Mouse (Mus musculus) neural tube, embryonic 11.5 days (tissue): ENCODE measurements around the gene Stard13. TPM values are rescaled to one million over a fixed set of nuclear protein-coding genes. Genes with fewer than 3 reads are reported as not detected.

Experiments used
- ATAC-seq: fragments of 200-750 bp; cut with Nextera tagmentation; 2 replicates; pipeline ENCODE4 v1.8.0; 2017; ENCODE audit warnings: moderate number of reproducible peaks, mild to moderate bottlenecking, moderate TSS enrichment, moderate library complexity; ENCODE audit not compliant: insufficient read depth, low FRiP score, low TSS enrichment
- DNase-seq: peaks from one replicate; pipeline ENCODE4 v3.0.0-alpha.2; 2015; ENCODE audit warnings: low spot score
- H3K27ac ChIP-seq: fragments of 300-500 bp; sonication (generic); 2 replicates; pipeline ENCODE4 v1.5.1; 2014; ENCODE audit warnings: low read depth, mild to moderate bottlenecking, low read length
- H3K27me3 ChIP-seq: fragments of 300-500 bp; sonication (generic); 2 replicates; pipeline ENCODE4 v1.6.1; 2014; ENCODE audit warnings: mild to moderate bottlenecking, low read length, mixed read lengths; ENCODE audit not compliant: control insufficient read depth, insufficient read depth
- H3K36me3 ChIP-seq: fragments of 300-500 bp; sonication (generic); 2 replicates; pipeline ENCODE4 v1.6.1; 2014; ENCODE audit warnings: mild to moderate bottlenecking, low read length, moderate library complexity, mixed read lengths; ENCODE audit not compliant: control insufficient read depth, insufficient read depth
- H3K4me1 ChIP-seq: fragments of 300-500 bp; sonication (generic); 2 replicates; pipeline ENCODE4 v1.6.1; 2014; ENCODE audit warnings: low read length, mixed read lengths; ENCODE audit not compliant: control insufficient read depth, insufficient read depth
- H3K4me2 ChIP-seq: fragments of 300-500 bp; sonication (generic); 2 replicates; pipeline ENCODE4 v1.6.1; 2014; ENCODE audit warnings: low read depth, mild to moderate bottlenecking, moderate library complexity
- H3K4me3 ChIP-seq: fragments of 300-500 bp; sonication (generic); 2 replicates; pipeline ENCODE4 v1.5.1; 2014; ENCODE audit warnings: low read depth, low read length
- H3K9ac ChIP-seq: fragments of 300-500 bp; sonication (generic); 2 replicates; pipeline ENCODE4 v1.6.1; 2014; ENCODE audit warnings: mild to moderate bottlenecking, low read length
- H3K9me3 ChIP-seq: fragments of 300-500 bp; sonication (generic); 2 replicates; pipeline ENCODE4 v1.6.1; 2016; ENCODE audit warnings: low read length; ENCODE audit not compliant: control insufficient read depth
- WGBS: fragments of 180-500 bp; shearing (Covaris S2); extraction: QIAGEN DNeasy Blood & Tissue Kit; methylation state at CpG from one replicate; pipeline ENCODE4 v1.1.7; 2014; 5-methylcytosine and 5-hydroxymethylcytosine counted together
- polyA plus RNA-seq: library from polyadenylated mRNA; unstranded; fragments of >200 nt; fragmentation: Nextera tagmentation; extraction: Ambion mirVana; gene quantifications from 2 replicates; pipeline ENCODE4 v1.2.1, GENCODE M21; 2014

The Stard13 gene
- polyA plus RNA-seq, 1 experiment from 2014 or later: 7.5 TPM

DNA sequence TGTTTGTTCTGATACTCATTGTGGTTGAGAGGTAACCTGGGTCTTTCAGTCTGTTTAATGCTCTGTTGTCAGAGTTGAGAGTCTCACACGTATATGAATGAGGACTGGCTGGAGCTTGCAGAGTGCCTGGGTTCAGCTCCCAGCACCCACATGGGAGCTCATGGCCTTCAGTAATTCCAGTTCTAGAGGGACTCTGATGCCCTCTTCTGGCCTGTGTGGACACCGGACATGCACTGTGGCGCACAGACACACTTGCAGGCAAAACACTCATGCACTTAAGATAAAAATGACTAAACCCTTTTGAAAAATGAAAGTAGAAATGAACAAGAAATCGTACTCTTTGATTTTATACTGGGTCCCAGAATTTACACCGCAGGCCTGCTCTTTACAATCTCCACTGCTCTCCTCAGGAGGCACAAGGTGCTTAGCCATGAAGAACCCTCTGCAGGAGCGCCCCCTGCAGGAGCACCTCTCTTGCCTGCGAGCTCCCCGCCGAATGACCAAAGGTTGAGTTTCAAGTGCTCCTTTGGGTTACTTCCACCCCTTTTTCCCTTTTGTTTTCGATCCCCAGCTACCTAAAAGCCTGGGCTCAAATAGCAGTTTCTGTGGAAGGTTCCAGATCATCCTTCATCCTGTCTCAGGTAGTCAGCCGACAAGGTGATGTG lies 178.1 kb downstream of the Stard13 start:
- no peaks in the 10 kb centered on the region for H3K27me3 ChIP-seq
- no peak overlapping the region for H3K4me2 ChIP-seq
- H3K27ac ChIP-seq: no peak overlapping the region
- H3K4me3 ChIP-seq: no peak overlapping the region
- no peaks in the 10 kb centered on the region for H3K36me3 ChIP-seq
- no peak overlapping the region for H3K9ac ChIP-seq
- H3K4me1 ChIP-seq: peaks cover 9% of the 10 kb centered on the region
- WGBS: 91% methylated on average over 11 of the region's 11 CpGs
- no peaks in the 10 kb centered on the region for H3K9me3 ChIP-seq
- ATAC-seq (no peak), DNase-seq (no peak)

DNA sequence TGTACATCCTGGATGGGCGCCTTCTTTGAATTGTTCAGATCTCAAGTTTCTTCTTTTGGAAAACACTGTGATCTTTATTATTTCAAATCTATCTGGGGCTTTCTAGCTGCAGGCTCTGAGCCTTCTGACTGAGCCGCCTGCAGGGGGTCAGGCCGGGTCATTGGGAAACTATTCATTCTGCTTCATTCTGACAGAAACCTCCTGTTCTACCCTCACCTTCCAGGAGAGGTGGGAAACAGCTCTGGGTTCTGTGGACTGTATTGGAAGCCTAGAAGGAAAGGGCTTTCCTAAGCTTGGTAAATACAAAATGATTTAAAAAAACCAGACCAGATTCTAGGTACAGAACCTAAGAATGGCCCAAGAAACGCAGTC lies 178.9 kb downstream of the Stard13 start:
- H3K27ac ChIP-seq: no peak overlapping the region
- no peak for DNase-seq
- ATAC-seq: no peak

DNA sequence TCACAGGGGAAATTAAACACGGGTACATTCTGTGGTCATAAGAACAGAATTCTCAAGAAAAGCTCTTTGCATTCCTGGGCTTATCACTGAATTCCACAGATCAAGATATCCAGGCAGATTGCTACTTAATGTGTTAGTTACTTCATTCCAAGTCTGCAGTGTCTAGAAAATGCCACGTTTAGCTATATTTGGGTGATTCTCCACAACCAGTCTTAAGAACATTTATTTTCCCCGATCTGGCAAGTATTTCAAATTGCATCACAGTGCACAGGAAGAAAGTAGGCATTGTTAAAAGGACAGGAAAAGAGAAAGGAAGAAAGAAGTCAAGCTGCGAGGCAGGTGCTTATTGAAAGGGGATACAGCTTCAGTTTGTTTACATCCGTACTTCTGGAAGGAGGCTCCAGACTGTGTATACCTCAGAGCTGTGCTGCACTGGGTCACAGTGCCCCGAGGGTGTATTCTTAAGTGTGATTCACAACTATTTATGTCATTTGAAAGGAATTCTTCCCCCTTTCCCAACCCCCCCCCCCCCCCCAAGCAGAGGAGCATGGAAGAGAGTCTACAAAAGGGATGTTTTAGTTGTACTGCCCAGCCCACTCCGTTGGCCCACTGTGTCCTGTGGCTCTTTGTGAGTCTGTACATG lies 179.4 kb downstream of the Stard13 start:
- peak; percentile 60; the same call in 1 of the 2 replicates for ATAC-seq
- no peaks in the 10 kb centered on the region for H3K27me3 ChIP-seq
- H3K9ac ChIP-seq: no peak overlapping the region
- H3K4me2 ChIP-seq: no peak overlapping the region
- DNase-seq: peak; percentile 38
- H3K27ac ChIP-seq: 0 out of 2 replicates have a peak overlapping the region, but pooled peaks have one; percentile 4
- H3K36me3 ChIP-seq: no peaks in the 10 kb centered on the region
- WGBS: 40% methylated on average over 7 of the region's 7 CpGs
- H3K9me3 ChIP-seq: no peaks in the 10 kb centered on the region
- no peak overlapping the region for H3K4me3 ChIP-seq
- peaks cover 6% of the 10 kb centered on the region for H3K4me1 ChIP-seq

More for the DNA sequence above, 178.9 kb downstream of the Stard13 start:
- no peaks in the 10 kb centered on the region for H3K36me3 ChIP-seq
- no peak overlapping the region for H3K4me2 ChIP-seq
- 48% methylated on average over 4 of the region's 4 CpGs for whole genome bisulfite sequencing
- no peak overlapping the region for H3K4me3 ChIP-seq
- H3K9me3 ChIP-seq: no peaks in the 10 kb centered on the region
- no peaks in the 10 kb centered on the region for H3K27me3 ChIP-seq
- H3K4me1 ChIP-seq: peaks cover 6% of the 10 kb centered on the region
- no peak overlapping the region for H3K9ac ChIP-seq

DNA sequence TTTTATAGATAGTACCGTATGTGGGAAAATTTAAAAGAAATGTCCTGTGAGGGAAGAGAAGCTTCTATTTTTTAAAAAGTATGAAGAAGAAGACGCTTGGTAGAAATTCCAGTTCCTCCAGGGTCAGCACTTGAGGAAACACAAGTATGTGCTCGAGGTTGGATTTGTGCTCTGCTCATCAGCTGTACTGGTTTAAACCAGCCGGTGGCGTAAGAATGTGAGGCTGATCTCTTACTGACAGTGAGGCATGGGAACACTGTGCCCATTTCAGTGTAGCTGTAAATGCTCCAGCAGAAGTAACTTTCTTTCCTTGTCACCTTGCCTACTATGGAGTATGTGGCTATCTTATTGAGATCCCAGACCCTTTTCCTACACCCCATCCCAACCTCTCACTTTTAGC lies 180.4 kb downstream of the Stard13 start:
- DNase-seq (no peak), ATAC-seq (no peak)
- WGBS: 94% methylated on average over 5 of the region's 5 CpGs
- no peaks in the 10 kb centered on the region for H3K36me3 ChIP-seq
- no peak overlapping the region for H3K9ac ChIP-seq
- no peaks in the 10 kb centered on the region for H3K27me3 ChIP-seq
- H3K27ac ChIP-seq: no peak overlapping the region
- H3K4me2 ChIP-seq: no peak overlapping the region
- H3K9me3 ChIP-seq: no peaks in the 10 kb centered on the region
- peaks cover 6% of the 10 kb centered on the region for H3K4me1 ChIP-seq
- H3K4me3 ChIP-seq: no peak overlapping the region

DNA sequence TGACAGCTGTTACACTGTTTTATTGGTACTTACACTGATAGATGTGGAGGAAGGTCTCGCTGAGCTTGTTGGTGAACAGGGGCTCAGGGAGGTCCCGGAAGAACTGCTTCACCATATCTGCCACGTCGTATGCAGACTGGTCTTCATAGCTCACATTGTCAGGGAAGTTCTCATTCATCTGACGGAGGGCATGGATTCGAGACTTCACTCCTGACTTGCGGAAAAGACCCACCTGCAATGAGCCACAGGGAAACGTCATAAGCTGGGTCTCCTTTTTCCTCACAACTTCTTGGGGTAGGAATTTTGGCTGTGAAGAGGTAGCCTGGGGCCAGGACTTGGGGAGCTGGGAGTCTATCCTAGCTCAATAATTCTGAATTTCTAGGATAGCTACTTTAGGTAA lies 181.3 kb downstream of the Stard13 start:
- WGBS: 95% methylated on average over 8 of the region's 8 CpGs
- Histone ChIP-seq H3K4me1 (peaks cover 6% of the 10 kb centered on the region), H3K9ac (no peak overlapping the region), H3K27me3 (no peaks in the 10 kb centered on the region), H3K4me2 (no peak overlapping the region), H3K4me3 (no peak overlapping the region), H3K9me3 (no peaks in the 10 kb centered on the region), H3K27ac (no peak overlapping the region), H3K36me3 (no peaks in the 10 kb centered on the region)
- DNase-seq (no peak), ATAC-seq (no peak)

DNA sequence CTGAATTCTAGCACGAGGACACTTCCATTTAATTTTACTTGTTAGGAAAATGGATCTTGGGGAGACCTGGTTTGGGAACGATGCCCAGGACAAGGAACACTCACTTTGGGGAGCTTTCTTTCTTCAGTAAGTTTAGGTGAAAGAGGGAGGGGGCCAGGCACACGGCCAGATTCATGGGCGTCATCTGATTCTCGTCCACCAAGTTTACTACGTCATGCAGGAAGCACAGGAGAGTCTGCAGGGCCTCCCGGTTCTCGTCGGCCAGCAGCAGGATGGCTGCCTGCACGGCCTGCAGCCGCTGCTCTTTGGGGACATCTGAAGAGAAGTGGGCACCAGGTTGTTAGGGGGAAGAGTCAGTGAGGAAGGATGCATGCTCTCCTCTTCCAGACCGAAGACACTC lies 186.1 kb downstream of the Stard13 start:
- Histone ChIP-seq H3K4me3 (no peak overlapping the region), H3K9me3 (no peaks in the 10 kb centered on the region), H3K4me1 (no peaks in the 10 kb centered on the region), H3K4me2 (no peak overlapping the region), H3K27me3 (no peaks in the 10 kb centered on the region), H3K36me3 (no peaks in the 10 kb centered on the region), H3K9ac (no peak overlapping the region), H3K27ac (no peak overlapping the region)
- no peak for ATAC-seq
- 81% methylated on average over 12 of the region's 12 CpGs for WGBS
- DNase-seq: no peak

DNA sequence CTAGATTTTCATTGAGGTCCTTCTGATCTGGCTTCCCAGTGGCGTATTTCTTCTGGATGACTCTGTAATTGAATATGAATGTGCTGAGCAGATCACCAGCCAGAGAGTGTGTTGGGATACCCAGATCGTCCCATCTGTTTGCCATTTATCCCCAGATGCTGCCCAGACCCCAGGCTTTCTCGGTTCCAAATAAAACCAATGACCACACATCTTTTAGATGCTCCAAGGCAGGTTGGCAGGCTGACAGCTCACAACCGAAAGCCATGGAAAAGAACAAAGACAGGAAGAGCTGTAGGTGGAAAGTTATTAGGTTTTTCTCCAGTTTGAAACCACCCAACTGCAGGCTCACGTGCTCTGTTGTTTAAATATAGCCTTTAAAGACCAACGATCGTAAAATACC lies 186.7 kb downstream of the Stard13 start:
- H3K9ac ChIP-seq: no peak overlapping the region
- H3K27ac ChIP-seq: no peak overlapping the region
- H3K36me3 ChIP-seq: no peaks in the 10 kb centered on the region
- no peak overlapping the region for H3K4me3 ChIP-seq
- no peaks in the 10 kb centered on the region for H3K4me1 ChIP-seq
- ATAC-seq: no peak
- DNase-seq: no peak
- 63% methylated on average over 7 of the region's 7 CpGs for WGBS
- no peak overlapping the region for H3K4me2 ChIP-seq
- no peaks in the 10 kb centered on the region for H3K27me3 ChIP-seq
- H3K9me3 ChIP-seq: no peaks in the 10 kb centered on the region

DNA sequence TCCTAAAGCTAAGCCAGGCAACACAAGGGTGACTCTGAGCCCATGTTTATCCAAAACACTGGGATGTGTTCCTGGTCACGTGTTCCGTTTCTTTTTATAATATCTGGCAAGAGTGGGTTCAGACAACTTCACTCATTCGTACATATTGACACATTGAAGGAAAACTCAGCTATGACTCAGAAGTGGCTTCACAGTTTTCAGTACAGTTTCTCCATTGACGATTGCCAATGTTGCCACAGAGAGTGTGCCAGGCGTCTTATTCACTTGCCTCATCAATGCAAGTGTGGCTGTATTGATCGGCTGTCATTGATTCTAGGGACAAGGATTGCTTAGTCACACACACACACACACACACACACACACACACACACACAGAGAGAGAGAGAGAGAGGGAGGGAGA lies 187.5 kb downstream of the Stard13 start:
- 96% methylated on average over 6 of the region's 6 CpGs for WGBS
- H3K9ac ChIP-seq: no peak overlapping the region
- H3K4me1 ChIP-seq: no peaks in the 10 kb centered on the region
- H3K27me3 ChIP-seq: no peaks in the 10 kb centered on the region
- no peak for DNase-seq
- ATAC-seq: no peak
- H3K4me2 ChIP-seq: no peak overlapping the region
- H3K27ac ChIP-seq: no peak overlapping the region
- no peak overlapping the region for H3K4me3 ChIP-seq
- H3K9me3 ChIP-seq: no peaks in the 10 kb centered on the region
- no peaks in the 10 kb centered on the region for H3K36me3 ChIP-seq

DNA sequence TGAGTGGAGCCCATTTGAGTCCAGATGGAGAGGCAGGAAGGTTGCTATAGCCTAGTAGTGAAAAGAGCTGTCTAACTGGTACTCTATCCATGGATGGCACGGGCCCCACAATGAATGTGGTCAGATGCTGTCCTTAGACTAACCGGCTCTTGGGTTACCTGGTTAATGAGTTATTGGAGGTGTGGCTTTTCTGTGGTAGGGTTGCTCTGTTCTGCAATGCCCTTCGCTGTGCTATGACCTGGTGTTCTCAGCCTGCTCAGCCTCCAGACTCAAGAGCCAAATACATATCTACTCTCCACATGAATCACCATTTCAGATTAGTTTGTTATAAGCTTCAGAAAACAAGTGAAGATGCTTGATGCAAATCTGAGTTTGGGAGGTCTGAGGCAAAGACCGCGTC lies 190.7 kb downstream of the Stard13 start:
- H3K9ac ChIP-seq: no peak overlapping the region
- H3K4me2 ChIP-seq: no peak overlapping the region
- ATAC-seq (no peak), DNase-seq (no peak)
- no peaks in the 10 kb centered on the region for H3K9me3 ChIP-seq
- H3K27me3 ChIP-seq: no peaks in the 10 kb centered on the region
- H3K4me1 ChIP-seq: no peaks in the 10 kb centered on the region
- H3K27ac ChIP-seq: no peak overlapping the region
- H3K36me3 ChIP-seq: no peaks in the 10 kb centered on the region
- no peak overlapping the region for H3K4me3 ChIP-seq
- 94% methylated on average over 5 of the region's 5 CpGs for WGBS
